Mouse (Mus musculus) thymus, postnatal 14 days (tissue): Measurements from ENCODE around the gene Epb42.
"Not testable (repeated sequence)": the region's sequence is repeated elsewhere in the genome, so short reads cannot be mapped to it uniquely, and the experiment has no call there.

Source experiments
- DNase-seq: peaks from one replicate; pipeline ENCODE4 v3.0.0; 2021

Epb42 gene

GRCm38 (mm10) chr2:121007925-121008663 lies 28.8 kb downstream of the Epb42 start, which contains the start of gene Ccndbp1:
TSS of gene Ccndbp1 (plus strand) at chr2:121008403.
- DNase-seq = peak; percentile 91

- DNase-seq = no peak
These were observed 29.9 kb downstream of the Epb42 start for GRCm38 (mm10) chr2:121006986-121007385.

GRCm38 (mm10) chr2:121004018-121004811 lies 32.7 kb downstream of the Epb42 start:
- DNase-seq = no peak

GRCm38 (mm10) chr2:121003586-121003985 lies 33.3 kb downstream of the Epb42 start:
- peak; percentile 13 for DNase-seq

GRCm38 (mm10) chr2:120998863-120999262 lies 38.0 kb downstream of the Epb42 start:
- no peak for DNase-seq

GRCm38 (mm10) chr2:120996607-120997006 lies 40.3 kb downstream of the Epb42 start:
- not testable (repeated sequence) for DNase-seq

GRCm38 (mm10) chr2:120991196-120991595 lies 45.7 kb downstream of the Epb42 start:
- DNase-seq = no peak

- DNase-seq = peak; percentile 27
These were observed 51.6 kb downstream of the Epb42 start for GRCm38 (mm10) chr2:120985241-120985640.

- DNase-seq = no peak
These were observed 53.3 kb downstream of the Epb42 start for GRCm38 (mm10) chr2:120983611-120984010.

GRCm38 (mm10) chr2:120980861-120981260 lies 56.0 kb downstream of the Epb42 start:
- DNase-seq = no peak

GRCm38 (mm10) chr2:120979819-120980218 lies 57.1 kb downstream of the Epb42 start:
- no peak for DNase-seq

- DNase-seq = no peak
These were observed 58.2 kb downstream of the Epb42 start for GRCm38 (mm10) chr2:120978693-120979037.

- DNase-seq = no peak
These were observed 58.8 kb downstream of the Epb42 start for GRCm38 (mm10) chr2:120977926-120978692.

GRCm38 (mm10) chr2:120976990-120977925 lies 59.6 kb downstream of the Epb42 start, which contains the start of gene Tmem62:
TSS of gene Tmem62 (plus strand) at chr2:120977017.
- peak; percentile 86 for DNase-seq

GRCm38 (mm10) chr2:120976308-120976707 lies 60.6 kb downstream of the Epb42 start:
- no peak for DNase-seq

- no peak for DNase-seq
These were observed 63.9 kb downstream of the Epb42 start for GRCm38 (mm10) chr2:120972964-120973363.

GRCm38 (mm10) chr2:120972257-120972656 lies 64.6 kb downstream of the Epb42 start:
- not testable (repeated sequence) for DNase-seq

- DNase-seq = no peak
These were observed 65.1 kb downstream of the Epb42 start for GRCm38 (mm10) chr2:120971766-120972165.

- DNase-seq = peak; percentile 91
These were observed 66.3 kb downstream of the Epb42 start, which contains the start of gene Ubr1 for GRCm38 (mm10) chr2:120970559-120971080. TSS of gene Ubr1 (minus strand) at chr2:120970715.

GRCm38 (mm10) chr2:120970045-120970539 lies 66.8 kb downstream of the Epb42 start:
- DNase-seq = peak; percentile 15
